Mouse (Mus musculus) testis, adult 2 months (tissue): ENCODE measurements around the gene Slc5a11. TPM values are rescaled to one million over a fixed set of nuclear protein-coding genes. Genes with fewer than 3 reads are reported as not detected.

ENCODE experiments used
- H3K27ac ChIP-seq: fragments of 200-500 bp; 2 replicates; pipeline ENCODE4 v1.5.1; 2012; ENCODE audit warnings: low read depth, low read length; ENCODE audit not compliant: control insufficient read depth, insufficient read depth
- H3K27me3 ChIP-seq: fragments of 200-500 bp; 2 replicates; pipeline ENCODE4 v1.6.1; 2012; ENCODE audit warnings: mild to moderate bottlenecking, low read length, moderate library complexity; ENCODE audit not compliant: control insufficient read depth, insufficient read depth
- H3K36me3 ChIP-seq: fragments of 200-500 bp; 2 replicates; pipeline ENCODE4 v1.6.1; 2012; ENCODE audit warnings: mild to moderate bottlenecking, low read length; ENCODE audit not compliant: control insufficient read depth, insufficient read depth
- H3K4me1 ChIP-seq: fragments of 200-500 bp; 2 replicates; pipeline ENCODE4 v1.6.1; 2012; ENCODE audit warnings: low read length; ENCODE audit not compliant: control insufficient read depth, insufficient read depth
- H3K4me3 ChIP-seq: fragments of 200-500 bp; 2 replicates; pipeline ENCODE4 v1.5.1; 2012; ENCODE audit warnings: low read depth, mild to moderate bottlenecking, low read length, moderate library complexity, mixed read lengths; ENCODE audit not compliant: control insufficient read depth
- CTCF ChIP-seq: fragments of 200-500 bp; IDR thresholded peaks from 2 replicates; pipeline ENCODE4 v1.5.1; 2012; ENCODE audit warnings: low read depth, mild to moderate bottlenecking, inconsistent platforms, low read length, moderate library complexity; ENCODE audit not compliant: control insufficient read depth, insufficient read depth, insufficient replicate concordance
- POLR2A ChIP-seq: fragments of 200-500 bp; IDR thresholded peaks from 2 replicates; pipeline ENCODE4 v1.6.1; 2012; ENCODE audit warnings: low read depth, mild to moderate bottlenecking, inconsistent platforms, low read length, moderate library complexity; ENCODE audit not compliant: control insufficient read depth
- polyA plus RNA-seq: library from polyadenylated mRNA; depleted of rRNA; stranded (reverse); fragments of >200 nt; gene quantifications from 2 replicates; pipeline ENCODE4 v1.2.3, GENCODE M21; 2012

Slc5a11 gene
- polyA plus RNA-seq, 1 experiment: 0.10 TPM

DNA sequence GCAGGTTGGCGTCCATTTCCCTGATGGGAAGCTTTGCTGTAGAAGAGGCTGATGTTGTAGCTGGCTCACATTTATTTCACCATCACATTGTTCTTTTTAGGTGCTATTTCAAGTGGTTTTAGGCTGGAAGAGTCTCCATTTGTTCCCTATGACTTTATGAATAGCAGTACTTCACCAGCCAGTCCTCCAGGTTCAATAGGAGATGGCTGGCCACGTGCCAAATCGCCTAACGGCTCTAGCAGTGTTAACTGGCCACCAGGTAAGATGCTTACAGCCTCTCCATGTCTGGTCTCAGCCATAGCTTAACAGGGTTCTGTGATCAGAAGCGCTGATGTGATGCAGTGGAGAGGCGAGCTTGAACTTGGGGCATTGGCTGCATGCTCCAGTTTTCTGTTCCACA, 28.1 kb upstream of the Slc5a11 start:
- Histone ChIP-seq H3K4me1 (no peaks in the 10 kb centered on the region), H3K4me3 (no peak overlapping the region), H3K36me3 (peaks cover 8% of the 10 kb centered on the region), H3K27me3 (no peaks in the 10 kb centered on the region), H3K27ac (no peak overlapping the region)
- TF ChIP-seq CTCF: no peak
- TF ChIP-seq POLR2A: no peak

GRCm38 (mm10) chr7:123187246-123187645, 27.3 kb upstream of the Slc5a11 start:
- no peak overlapping the region for H3K4me3 ChIP-seq
- TF ChIP-seq POLR2A (no peak), CTCF (no peak)
- peaks cover 6% of the 10 kb centered on the region for H3K36me3 ChIP-seq
- H3K27me3 ChIP-seq: no peaks in the 10 kb centered on the region
- no peak overlapping the region for H3K27ac ChIP-seq
- no peaks in the 10 kb centered on the region for H3K4me1 ChIP-seq

GRCm38 (mm10) chr7:123188462-123188861, 26.1 kb upstream of the Slc5a11 start:
- Histone ChIP-seq H3K27me3 (no peaks in the 10 kb centered on the region), H3K36me3 (peaks cover 4% of the 10 kb centered on the region), H3K4me3 (no peak overlapping the region), H3K27ac (no peak overlapping the region), H3K4me1 (no peaks in the 10 kb centered on the region)
- TF ChIP-seq CTCF (no peak), POLR2A (no peak)

DNA sequence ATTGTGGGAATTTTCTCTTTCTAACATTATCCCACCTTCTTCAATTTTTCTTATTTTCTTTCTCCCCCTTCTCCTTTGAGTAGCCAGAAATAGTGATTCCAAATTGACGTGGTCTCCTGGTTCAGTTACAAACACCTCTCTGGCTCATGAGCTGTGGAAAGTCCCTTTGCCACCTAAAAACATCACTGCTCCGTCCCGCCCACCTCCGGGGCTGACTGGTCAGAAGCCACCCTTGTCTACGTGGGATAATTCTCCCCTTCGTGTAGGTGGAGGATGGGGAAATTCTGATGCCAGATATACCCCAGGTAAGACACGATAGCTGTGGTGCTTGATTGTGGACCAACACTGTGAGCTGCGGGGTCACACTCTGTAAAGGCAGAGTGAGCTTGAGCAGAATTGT, 24.8 kb upstream of the Slc5a11 start:
- no peak overlapping the region for H3K27ac ChIP-seq
- no peak for TF ChIP-seq POLR2A
- no peak for TF ChIP-seq CTCF
- peaks cover 4% of the 10 kb centered on the region for H3K36me3 ChIP-seq
- H3K4me3 ChIP-seq: no peak overlapping the region
- no peaks in the 10 kb centered on the region for H3K4me1 ChIP-seq
- H3K27me3 ChIP-seq: no peaks in the 10 kb centered on the region

GRCm38 (mm10) chr7:123191731-123192130, 22.8 kb upstream of the Slc5a11 start:
- TF ChIP-seq POLR2A (no peak), CTCF (no peak)
- H3K36me3 ChIP-seq: peaks cover 4% of the 10 kb centered on the region

DNA sequence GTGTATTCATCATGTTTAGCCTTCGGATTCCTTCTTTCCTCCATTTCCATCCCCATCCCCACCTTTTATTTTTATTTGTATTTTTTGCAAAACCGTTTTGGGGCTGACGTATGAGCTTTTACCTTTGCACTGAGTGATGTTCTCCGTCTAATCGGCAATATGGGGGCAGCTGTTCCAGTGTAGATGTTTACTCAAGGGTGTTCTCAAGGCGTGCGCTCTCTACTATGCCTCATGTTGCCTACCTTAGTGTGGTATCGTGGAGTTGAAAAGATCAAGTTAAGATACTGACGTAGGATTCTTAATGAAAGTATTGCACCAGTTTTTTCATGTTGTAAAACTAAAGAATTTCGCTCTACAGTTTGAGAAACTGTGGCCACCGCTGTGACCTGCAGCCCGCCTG, 21.4 kb upstream of the Slc5a11 start:
- Histone ChIP-seq H3K4me3 (no peak overlapping the region), H3K36me3 (peaks cover 4% of the 10 kb centered on the region), H3K27ac (no peak overlapping the region), H3K4me1 (no peaks in the 10 kb centered on the region), H3K27me3 (no peaks in the 10 kb centered on the region)
- no peak for TF ChIP-seq CTCF

More at GRCm38 (mm10) chr7:123191731-123192130, 22.8 kb upstream of the Slc5a11 start:
- H3K27me3 ChIP-seq: no peaks in the 10 kb centered on the region
- no peak overlapping the region for H3K27ac ChIP-seq
- no peaks in the 10 kb centered on the region for H3K4me1 ChIP-seq
- H3K4me3 ChIP-seq: no peak overlapping the region

- H3K4me1 ChIP-seq: no peaks in the 10 kb centered on the region
- no peak for TF ChIP-seq POLR2A
- no peak for TF ChIP-seq CTCF
- no peak overlapping the region for H3K4me3 ChIP-seq
- H3K36me3 ChIP-seq: peaks cover 2% of the 10 kb centered on the region
- no peak overlapping the region for H3K27ac ChIP-seq
- no peaks in the 10 kb centered on the region for H3K27me3 ChIP-seq
Measured at GRCm38 (mm10) chr7:123194696-123195095, 19.9 kb upstream of the Slc5a11 start.

DNA sequence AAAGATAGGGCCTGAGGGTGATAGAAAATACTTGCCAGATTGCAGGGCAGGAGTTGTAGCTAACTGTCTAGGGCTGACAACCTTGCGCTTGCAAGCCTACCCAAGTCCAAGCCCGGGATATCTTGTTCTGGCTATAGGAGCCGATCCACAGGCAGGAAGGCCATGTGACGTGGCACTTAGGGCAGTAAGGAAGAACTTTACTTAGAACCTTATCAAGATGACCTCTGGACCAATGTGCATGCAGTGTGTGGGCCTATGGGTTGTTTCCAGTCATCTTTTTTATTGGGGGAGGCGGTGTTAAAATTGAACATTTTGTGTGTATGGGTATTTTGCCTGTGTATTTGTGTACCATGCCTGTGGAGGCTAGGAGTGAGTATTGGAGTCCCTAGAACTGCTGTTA, 18.1 kb upstream of the Slc5a11 start:
- Histone ChIP-seq H3K4me3 (no peak overlapping the region), H3K27ac (no peak overlapping the region), H3K27me3 (no peaks in the 10 kb centered on the region), H3K4me1 (no peaks in the 10 kb centered on the region), H3K36me3 (peaks cover 2% of the 10 kb centered on the region)
- TF ChIP-seq POLR2A (no peak), CTCF (no peak)
